Mouse (Mus musculus) testis, adult 2 months (tissue): Measurements from ENCODE around the gene Gm20538.

Experiments used
- CTCF ChIP-seq: fragments of 200-500 bp; IDR thresholded peaks from 2 replicates; pipeline ENCODE4 v1.5.1; 2012; ENCODE audit warnings: low read depth, mild to moderate bottlenecking, inconsistent platforms, low read length, moderate library complexity; ENCODE audit not compliant: control insufficient read depth, insufficient read depth, insufficient replicate concordance
- POLR2A ChIP-seq: fragments of 200-500 bp; IDR thresholded peaks from 2 replicates; pipeline ENCODE4 v1.6.1; 2012; ENCODE audit warnings: low read depth, mild to moderate bottlenecking, inconsistent platforms, low read length, moderate library complexity; ENCODE audit not compliant: control insufficient read depth

DNA sequence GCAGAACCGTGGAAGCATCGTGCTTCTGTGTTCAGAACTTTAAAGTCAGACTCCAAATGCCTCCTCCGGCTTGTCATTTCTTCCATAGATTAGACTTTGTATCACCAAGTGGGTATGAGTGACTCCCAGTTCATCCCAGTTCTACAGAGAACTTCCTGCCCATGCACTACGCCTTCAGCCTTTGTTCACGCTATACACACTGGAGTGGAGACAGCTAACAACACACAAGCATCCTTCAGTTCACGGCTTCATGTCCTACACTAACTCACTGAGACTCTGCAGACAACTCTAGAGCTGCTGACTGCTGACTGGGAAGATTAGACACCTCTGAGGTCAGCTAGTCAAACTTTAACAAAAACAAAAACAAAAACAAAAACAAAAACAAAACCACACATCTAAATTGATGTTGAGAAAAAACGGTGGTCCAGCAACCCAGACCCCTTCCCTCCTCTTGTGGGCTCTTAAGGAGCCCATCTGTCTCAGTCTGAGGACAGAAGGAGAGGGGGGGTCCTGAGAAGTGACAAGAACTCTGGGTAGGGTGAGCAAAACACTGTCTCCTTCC is 38.6 kb downstream of the Gm20538 start:
- TF ChIP-seq POLR2A: no peak
- TF ChIP-seq CTCF: no peak
